In the genomic region with DNA sequence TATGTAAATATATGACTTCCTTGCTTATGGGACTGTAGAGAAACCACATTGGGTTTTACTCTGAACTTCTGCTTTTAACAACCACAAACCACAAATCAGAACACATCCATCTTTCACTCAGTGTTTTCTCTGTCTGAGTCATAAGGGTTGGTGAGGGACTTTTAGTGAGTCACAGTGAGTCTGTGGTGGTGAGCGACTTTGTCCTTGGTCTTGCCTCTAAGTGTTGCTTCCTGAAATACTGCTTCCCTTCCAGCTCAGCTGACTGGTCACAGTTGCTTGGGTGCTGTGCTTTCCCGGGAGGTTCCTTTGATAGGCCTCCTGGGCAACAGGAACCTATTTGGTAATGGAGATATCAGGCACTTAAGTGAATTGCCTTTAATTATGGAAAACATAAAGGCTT, we compare ENCODE assay signal across 10 mouse cellular contexts. TPM values are rescaled to one million over a fixed set of nuclear protein-coding genes. Genes with fewer than 3 reads are reported as not detected.
A peak's percentile ranks its signal among the peaks of the same experiment; 100 is the strongest.
DNase-seq lines count a peak whose midpoint lies in the region; ATAC-seq and TF ChIP-seq lines count a peak whose summit lies in the region.
"Had no signal": no experiment of that assay in that cellular context is flagged by ENCODE, and none has a peak within 500 bp of the region (broad histone marks: within the 10 kb centered on the region; RNA-seq: fewer than 3 reads in every experiment).

No protein-coding gene starts in this region.

- no peak overlapping the region for H3ac ChIP-seq in C2C12 (ENCODE audit: control insufficient read depth, insufficient read length, low read depth)

- no peaks in the 10 kb centered on the region for H3K79me3 ChIP-seq in C2C12 (ENCODE audit: low read depth)

- no peak for TF ChIP-seq CTCF in C2C12 (IDR thresholded peaks at IDR 0.05; ENCODE audit: control insufficient read depth, insufficient read depth, insufficient read length)

- no peak overlapping the region for H3K4me3 ChIP-seq in kidney, embryonic 15.5 days (replicated peaks)
- no peak overlapping the region for H3K4me3 ChIP-seq in C2C12 (ENCODE audit: insufficient read depth, poor library complexity, severe bottlenecking)
- H3K4me3 ChIP-seq: forebrain, embryonic 15.5 days had no signal

- no peaks in the 10 kb centered on the region for H3K79me2 ChIP-seq in C2C12 (ENCODE audit: control insufficient read depth, insufficient read depth)

- WGBS in kidney, embryonic 15.5 days, result 24% methylated on average over 2 of the region's 2 CpGs

- no peak overlapping the region for H3K9ac ChIP-seq in kidney, embryonic 15.5 days
- H3K9ac ChIP-seq: forebrain, embryonic 15.5 days had no signal

- 0 out of 2 replicates have a peak, but pooled peaks have one; percentile 25 for ATAC-seq in kidney, embryonic 15.5 days (replicated peaks; ENCODE audit: low FRiP score)
- ATAC-seq in megakaryocyte-erythroid progenitor cell, adult 5-6 weeks (replicated peaks; ENCODE audit: low FRiP score, low TSS enrichment, poor library complexity, severe bottlenecking), result peak; percentile 50
- ATAC-seq: forebrain, embryonic 15.5 days had no signal

- no peaks in the 10 kb centered on the region for H3K4me1 ChIP-seq in kidney, embryonic 15.5 days
- H3K4me1 ChIP-seq: forebrain, embryonic 15.5 days had no signal

- no peak overlapping the region for H3K27ac ChIP-seq in kidney, embryonic 15.5 days
- H3K27ac ChIP-seq: forebrain, embryonic 15.5 days had no signal

- no peak overlapping the region for H3K4me2 ChIP-seq in kidney, embryonic 15.5 days
- H3K4me2 ChIP-seq: forebrain, embryonic 15.5 days had no signal

- DNase-seq in kidney, postnatal 10 days, result no peak
- peak; percentile 24 to 26 for DNase-seq in adrenal gland, adult 18-20 months (ENCODE audit: low spot score in 2 of 2)
- DNase-seq in right cerebral cortex, postnatal 25 days, result no peak
- no peak for DNase-seq in right cerebral cortex, postnatal 14 days
- no peak for DNase-seq in thymus, postnatal 0 days (ENCODE audit: low spot score)
- DNase-seq: kidney, postnatal 14 days had no signal

- H3K9me3 ChIP-seq in kidney, embryonic 15.5 days (replicated peaks), result no peaks in the 10 kb centered on the region
- H3K9me3 ChIP-seq: forebrain, embryonic 15.5 days had no signal

- no peaks in the 10 kb centered on the region for H3K27me3 ChIP-seq in kidney, embryonic 15.5 days
- no peaks in the 10 kb centered on the region for H3K27me3 ChIP-seq in C2C12 (ENCODE audit: control insufficient read depth, insufficient read depth, insufficient read length)
- H3K27me3 ChIP-seq: forebrain, embryonic 15.5 days had no signal

- no peaks in the 10 kb centered on the region for H3K36me3 ChIP-seq in kidney, embryonic 15.5 days
- no peaks in the 10 kb centered on the region for H3K36me3 ChIP-seq in C2C12 (ENCODE audit: control insufficient read depth, insufficient read depth)
- H3K36me3 ChIP-seq: forebrain, embryonic 15.5 days had no signal

TF ChIP-seq in C2C12, 6 proteins besides CTCF, POLR2A, EP300 and RAD21:
- TF ChIP-seq MYOG (IDR thresholded peaks at IDR 0.05; ENCODE audit: control insufficient read depth, extremely low read depth, insufficient read length) (no peak), USF1 (IDR thresholded peaks at IDR 0.05; ENCODE audit: low read depth) (peak; percentile 21), CEBPB (IDR thresholded peaks at IDR 0.05; ENCODE audit: low read depth) (no peak), MYOD1 (IDR thresholded peaks at IDR 0.05; ENCODE audit: control insufficient read depth, insufficient read length, low read depth) (peak; percentile 30), FOSL1 (IDR thresholded peaks at IDR 0.05; ENCODE audit: insufficient read depth, low read length, poor library complexity, severe bottlenecking) (peak; percentile 99), MAX (IDR thresholded peaks at IDR 0.05) (peak; percentile 44)
TF ChIP-seq in C2C12: peak in this region for 4.

RNA-seq across cellular contexts. Expression of a gene that starts 17.3 kb away (rescaled TPM):
- 77.9 and 81.0 TPM in 2 replicates for polyA plus RNA-seq in kidney, embryonic 15.5 days (2015; fragmentation: Nextera tagmentation; extraction: Ambion mirVana)
- polyA plus RNA-seq in C2C12 (2012; fragmentation: generic; extraction: Trizol), result 18.2 TPM
- total RNA-seq in adrenal gland, adult 18-20 months (2021), result 10 to 100 TPM; 26.2 to 27.2 TPM
- 21.8 and 24.1 TPM in 2 replicates for total RNA-seq in megakaryocyte-erythroid progenitor cell, adult 5-6 weeks (2014; fragmentation: Nextera tagmentation)
- total RNA-seq in megakaryocyte-erythroid progenitor cell, adult 5-6 weeks (2017), result 18.1 and 23.2 TPM in 2 replicates
- polyA plus RNA-seq in thymus, postnatal 0 days (2015; fragmentation: Nextera tagmentation; extraction: Ambion mirVana), result 55.3 and 57.6 TPM in 2 replicates

RNA-seq across cellular contexts. Expression of a gene that starts 31.9 kb away (rescaled TPM):
- polyA plus RNA-seq in kidney, embryonic 15.5 days (2015; fragmentation: Nextera tagmentation; extraction: Ambion mirVana), result 101 and 104 TPM in 2 replicates
- polyA plus RNA-seq in C2C12 (2012; fragmentation: generic; extraction: Trizol), result 32.3 TPM
- total RNA-seq in adrenal gland, adult 18-20 months (2021), result 10 to 100 TPM; 51.6 to 60.8 TPM
- total RNA-seq in megakaryocyte-erythroid progenitor cell, adult 5-6 weeks (2014; fragmentation: Nextera tagmentation), result 6.7 and 8.4 TPM in 2 replicates
- 23.5 and 24.1 TPM in 2 replicates for total RNA-seq in megakaryocyte-erythroid progenitor cell, adult 5-6 weeks (2017)
- polyA plus RNA-seq in thymus, postnatal 0 days (2015; fragmentation: Nextera tagmentation; extraction: Ambion mirVana), result 84.1 and 85.6 TPM in 2 replicates

Comparison
In these comparisons a context has a peak if more than half of its experiments do, and no peak if none do; other contexts are left out.
1. DNase-seq: peak in adrenal gland, adult 18-20 months (2 of 2); none in kidney, postnatal 10 days (single experiment), right cerebral cortex, postnatal 25 days (single experiment), right cerebral cortex, postnatal 14 days (single experiment) and thymus, postnatal 0 days (single experiment).